Mouse (Mus musculus) inflammation-experienced regulatory T-cells, adult 6 months (primary cell): ENCODE data around the gene Dgkh. TPM values are rescaled to one million over a fixed set of nuclear protein-coding genes. Genes with fewer than 3 reads are reported as not detected.
A peak's percentile ranks its signal among the peaks of the same experiment; 100 is the strongest.
"Not testable (repeated sequence)": the region's sequence is repeated elsewhere in the genome, so short reads cannot be mapped to it uniquely, and the experiment has no call there.

ENCODE experiments used
- ATAC-seq: one replicate; pipeline ENCODE4 v1.8.0; 2017
- polyA plus RNA-seq, 3 experiments: library from polyadenylated mRNA; unstranded; fragments of 100-300 nt; shearing (Covaris generic); gene quantifications; one replicate each; pipeline ENCODE4 v1.2.1; 2017

Gene Dgkh
- polyA plus RNA-seq, 3 experiments from 2014 or later = 1.6 to 3.2 (median 2.2) TPM

DNA sequence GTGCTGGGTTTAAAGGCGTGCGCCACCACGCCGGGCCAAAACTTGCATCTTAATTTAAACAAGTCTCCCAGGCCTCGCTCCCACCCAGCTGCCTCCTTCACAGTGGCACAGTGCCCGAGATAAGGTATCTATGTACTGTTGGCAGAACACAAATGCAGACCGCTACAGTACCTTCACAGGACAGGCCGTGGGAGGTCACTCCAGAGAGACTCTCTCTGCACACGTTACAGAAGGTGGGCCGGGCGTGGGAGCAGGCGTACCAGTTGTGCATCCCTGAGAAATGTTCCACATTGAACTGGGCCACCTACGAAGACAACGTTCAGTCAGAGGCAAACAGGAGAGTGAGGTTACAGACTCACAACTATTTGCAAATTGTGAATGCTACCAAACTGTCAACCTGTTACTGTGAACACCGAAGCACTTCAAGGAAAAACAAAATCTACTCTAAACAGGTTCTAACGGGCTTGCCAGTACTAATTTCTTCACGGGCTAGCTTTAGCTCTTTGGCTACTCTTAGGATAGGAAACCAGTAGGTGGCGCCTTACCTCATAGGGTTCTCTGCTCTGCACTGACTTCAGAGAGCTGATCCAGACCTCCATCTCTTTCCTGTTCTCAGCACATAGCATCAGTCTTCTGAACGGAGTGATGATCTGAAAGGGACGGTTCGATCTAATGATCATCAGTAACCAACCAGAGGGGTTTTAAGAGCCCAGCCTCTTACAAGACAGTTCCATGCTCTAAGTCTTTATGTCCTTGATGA lies 104.9 kb downstream of the Dgkh start:
- ATAC-seq = no peak

DNA sequence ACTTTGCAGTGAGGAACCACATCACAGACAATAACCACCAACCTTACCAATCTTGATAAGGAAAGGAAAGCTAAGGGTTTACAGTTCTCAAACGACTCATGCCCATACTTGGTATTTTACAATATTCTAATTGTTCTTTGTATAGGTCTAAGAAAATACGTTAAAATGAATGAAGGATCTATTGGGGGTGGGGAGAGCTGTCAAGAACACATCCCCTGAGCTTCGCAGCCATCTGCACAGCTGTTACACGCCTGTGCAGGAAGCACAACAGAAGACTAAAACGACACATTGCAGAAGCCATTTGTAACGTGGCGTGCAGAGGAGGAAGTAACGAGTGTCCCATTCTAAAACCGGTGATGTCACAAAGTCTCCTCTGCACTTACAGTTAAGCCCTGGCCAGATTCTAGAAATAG lies 113.7 kb downstream of the Dgkh start:
- ATAC-seq = peak; percentile 80

DNA sequence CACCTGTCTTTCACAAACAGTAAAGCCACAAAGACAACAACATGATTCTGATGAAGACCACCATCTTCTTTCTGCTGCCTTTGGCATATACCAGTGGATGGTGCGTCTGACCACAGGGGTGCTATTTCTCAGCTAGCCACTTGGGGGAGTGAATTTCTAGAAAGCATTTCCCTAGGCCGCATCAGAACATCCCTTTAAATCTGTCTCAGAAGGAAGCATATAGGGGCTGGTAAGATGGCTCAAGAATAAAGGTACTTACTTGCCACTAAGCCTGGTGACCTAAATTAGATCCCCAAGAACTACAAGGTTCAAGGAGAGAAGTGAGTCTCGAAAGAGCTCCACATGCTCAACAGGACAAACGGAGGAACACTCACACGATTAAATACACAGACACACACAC lies 119.0 kb downstream of the Dgkh start:
- ATAC-seq = no peak

GRCm38 (mm10) chr14:78612111-78612788 lies 120.3 kb downstream of the Dgkh start:
- ATAC-seq = peak; percentile 79

- no peak for ATAC-seq
Measured at GRCm38 (mm10) chr14:78594916-78595315, 137.7 kb downstream of the Dgkh start.

- no peak for ATAC-seq
Measured at GRCm38 (mm10) chr14:78592965-78593364, 139.6 kb downstream of the Dgkh start.

GRCm38 (mm10) chr14:78590335-78590734 lies 142.2 kb downstream of the Dgkh start:
- ATAC-seq = no peak

- ATAC-seq = no peak
Measured at GRCm38 (mm10) chr14:78584222-78584621, 148.4 kb downstream of the Dgkh start.

DNA sequence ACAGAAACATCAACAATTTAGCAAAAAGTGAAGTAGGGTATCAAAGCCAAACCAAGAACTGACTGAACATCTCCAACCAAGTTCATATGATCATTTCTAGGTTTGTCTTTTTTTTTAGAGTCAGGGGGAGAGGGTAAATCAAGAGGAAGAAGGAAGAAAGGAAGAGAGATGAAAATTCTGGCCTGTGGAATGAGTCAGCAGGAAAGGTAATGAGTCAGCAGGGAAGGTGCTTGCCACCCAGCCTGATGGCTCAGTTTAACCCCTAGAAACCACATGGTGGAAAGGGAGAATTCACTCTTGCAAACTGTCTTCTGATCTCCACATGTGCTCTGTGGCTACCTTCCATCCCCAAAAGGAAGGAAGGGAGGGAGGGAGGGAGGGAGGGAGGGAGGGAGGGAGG lies 149.4 kb downstream of the Dgkh start:
- ATAC-seq = no peak

GRCm38 (mm10) chr14:78575899-78576298 lies 156.7 kb downstream of the Dgkh start:
- no peak for ATAC-seq

GRCm38 (mm10) chr14:78568410-78568809 lies 164.2 kb downstream of the Dgkh start:
- no peak for ATAC-seq

DNA sequence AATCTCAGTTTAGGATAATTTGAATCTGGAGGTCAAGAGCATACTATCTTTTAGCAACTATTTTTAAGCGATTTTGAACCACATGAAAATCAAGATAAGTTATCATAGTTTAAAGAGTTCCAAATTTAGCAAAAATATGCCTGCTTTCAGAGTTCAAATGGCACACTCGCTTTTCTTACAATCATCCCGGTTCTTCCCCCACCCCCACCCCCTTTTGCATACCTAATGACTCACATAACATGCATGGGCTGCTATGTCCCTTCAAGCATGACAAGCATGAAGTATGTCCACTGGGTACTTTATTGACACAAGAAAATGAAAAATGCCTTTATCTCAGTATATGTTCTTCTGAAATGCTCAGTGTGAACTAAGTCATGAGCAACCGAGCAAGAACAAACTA lies 166.1 kb downstream of the Dgkh start:
- ATAC-seq = no peak

DNA sequence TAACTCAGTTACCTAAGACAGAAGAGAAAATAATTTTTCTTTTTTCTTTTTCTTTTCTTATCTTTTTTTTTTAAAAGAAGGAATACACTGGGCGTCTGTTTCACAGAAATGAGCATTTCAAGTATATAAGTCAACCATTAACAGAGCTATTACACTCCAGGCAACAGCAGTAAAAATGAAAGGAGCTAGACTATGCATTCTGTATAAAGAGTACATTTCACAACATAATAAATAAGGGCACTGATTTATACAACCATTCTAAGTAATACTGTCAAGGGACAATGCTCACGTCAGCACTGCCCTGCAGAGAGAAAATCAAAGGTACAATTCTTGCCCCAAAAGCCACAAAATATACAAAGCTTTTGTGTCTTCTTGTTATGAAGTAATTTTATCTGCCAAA lies 168.3 kb downstream of the Dgkh start:
- ATAC-seq = no peak

DNA sequence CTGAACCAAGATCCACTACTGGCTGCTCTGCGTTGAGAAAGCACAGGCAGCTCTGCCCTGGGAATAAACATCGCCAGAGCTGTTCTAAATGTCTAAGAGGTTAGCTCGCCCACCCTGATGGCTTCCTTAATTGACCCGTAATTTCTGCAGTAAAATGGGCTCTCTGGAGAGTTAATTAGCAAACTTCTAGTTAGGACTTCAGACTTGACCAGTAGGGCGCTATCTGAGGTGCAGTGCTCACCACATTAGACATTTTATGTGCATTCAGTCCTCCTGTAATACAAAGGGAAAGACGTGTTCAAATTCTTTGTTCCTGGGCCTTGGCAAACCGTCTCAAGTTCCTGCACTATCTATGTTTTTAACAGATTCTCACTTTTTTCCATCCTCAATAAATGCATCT lies 169.4 kb downstream of the Dgkh start:
- no peak for ATAC-seq

GRCm38 (mm10) chr14:78562121-78562520 lies 170.5 kb downstream of the Dgkh start:
- no peak for ATAC-seq

DNA sequence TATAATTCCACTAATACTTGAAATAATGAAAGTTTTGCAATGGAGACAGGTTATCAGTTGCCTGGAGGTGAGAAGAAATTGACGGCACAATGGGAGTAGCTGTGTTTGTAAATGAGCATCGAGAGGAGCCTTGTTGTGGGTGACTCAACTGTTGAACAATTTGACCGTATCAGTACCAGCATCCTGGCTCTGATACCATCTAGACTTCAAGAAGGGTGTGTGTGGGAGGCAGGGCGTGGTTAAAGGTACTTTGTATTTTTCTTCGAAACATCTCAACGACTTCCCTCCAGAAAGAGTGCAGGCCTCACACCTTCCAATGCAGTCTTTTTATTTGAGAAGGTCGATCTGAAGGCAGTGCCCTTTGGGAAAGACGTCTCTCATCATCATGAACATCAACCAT lies 173.5 kb downstream of the Dgkh start:
- peak; percentile 96 for ATAC-seq

- ATAC-seq = not testable (repeated sequence)
Measured at GRCm38 (mm10) chr14:78554830-78555229, 177.7 kb downstream of the Dgkh start.

DNA sequence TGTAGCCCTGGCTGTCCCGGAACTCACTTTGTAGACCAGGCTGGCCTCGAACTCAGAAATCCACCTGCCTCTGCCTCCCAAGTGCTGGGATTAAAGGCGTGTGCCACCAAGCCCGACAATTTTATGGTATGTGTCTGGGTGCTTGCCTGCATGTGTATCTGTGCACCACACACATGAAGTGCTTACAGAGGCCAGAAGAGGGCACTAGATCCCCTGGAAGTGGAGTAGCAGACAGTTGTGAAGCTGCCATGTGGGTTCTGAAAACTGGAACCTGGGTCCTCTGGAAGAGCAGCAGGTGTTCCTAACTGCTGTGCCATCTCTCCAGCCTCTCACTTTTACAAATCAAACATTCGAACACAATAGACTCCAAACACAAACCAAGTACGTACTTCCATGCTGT lies 178.9 kb downstream of the Dgkh start:
- no peak for ATAC-seq

- ATAC-seq = no peak
Measured at GRCm38 (mm10) chr14:78548807-78549206, 183.8 kb downstream of the Dgkh start.

GRCm38 (mm10) chr14:78541319-78541718 lies 191.3 kb downstream of the Dgkh start:
- no peak for ATAC-seq

- ATAC-seq = no peak
Measured at GRCm38 (mm10) chr14:78539821-78540220, 192.8 kb downstream of the Dgkh start.

DNA sequence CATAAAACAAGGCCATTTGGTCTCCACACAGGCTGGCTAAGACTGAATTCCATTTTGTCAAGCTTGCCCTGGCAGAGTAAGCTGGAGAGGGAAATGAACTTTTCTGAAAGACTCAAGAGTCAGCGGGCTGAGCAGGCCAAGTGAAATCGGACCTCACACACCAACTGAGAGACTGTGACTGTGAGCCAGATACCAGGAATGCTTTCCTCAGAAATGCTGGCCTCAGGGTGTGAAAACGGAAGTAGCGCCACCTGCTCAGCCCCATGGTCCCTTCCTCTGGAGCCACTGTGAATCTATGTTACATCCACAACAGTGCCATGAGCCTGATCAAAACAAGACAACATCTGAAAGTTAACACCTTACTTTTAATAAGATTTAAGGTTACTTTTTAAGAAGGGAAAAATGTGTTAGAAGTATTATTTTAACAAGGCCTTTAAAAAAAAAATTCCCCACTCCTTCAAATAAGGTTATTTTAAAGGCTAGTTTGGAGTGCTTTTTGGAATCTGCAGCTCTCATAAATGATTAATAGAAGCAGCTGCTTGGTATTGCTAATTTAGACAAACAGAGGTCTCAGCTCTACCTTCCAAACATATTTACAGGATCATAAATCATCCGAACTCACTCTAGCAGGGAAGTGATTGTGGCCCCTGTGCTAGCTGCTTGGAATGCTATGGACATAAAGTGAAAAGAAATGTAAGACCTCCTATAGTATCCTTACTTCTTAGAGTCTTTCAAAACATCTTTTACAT lies 193.8 kb downstream of the Dgkh start:
- no peak for ATAC-seq

DNA sequence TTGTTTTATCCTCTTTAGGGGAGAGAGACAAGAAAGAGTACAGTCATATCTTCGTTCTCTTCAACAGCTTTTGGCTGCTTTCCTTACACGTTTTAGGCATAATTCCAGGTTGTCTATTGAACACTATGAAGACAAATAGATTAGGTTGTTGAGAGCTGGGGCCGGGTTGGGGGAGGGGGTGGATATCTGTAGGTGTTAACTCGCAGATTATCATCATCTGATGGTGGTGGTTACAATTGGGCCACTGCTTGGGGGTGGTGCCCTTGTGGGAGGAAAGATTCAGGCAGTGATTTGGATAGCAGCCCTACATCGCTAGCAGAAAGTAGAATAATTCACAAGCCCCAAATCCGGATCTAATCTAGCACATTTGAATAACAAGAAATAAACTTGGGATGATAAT lies 195.0 kb downstream of the Dgkh start:
- no peak for ATAC-seq
